Mouse (Mus musculus) E14TG2a.4 (cell line): Measurements from ENCODE around the gene Fam71f1.

Experiments
- CTCF ChIP-seq: conservative IDR thresholded peaks from 2 replicates; pipeline ENCODE4 v1.5.1; 2014; ENCODE audit warnings: low read length
- NANOG ChIP-seq: IDR thresholded peaks from 2 replicates; pipeline ENCODE4 v1.6.1; 2014; ENCODE audit warnings: borderline replicate concordance, low read length, mixed read lengths
- POU5F1 ChIP-seq: IDR thresholded peaks from 2 replicates; pipeline ENCODE4 v1.6.1; 2014; ENCODE audit warnings: low read length, borderline replicate concordance

DNA sequence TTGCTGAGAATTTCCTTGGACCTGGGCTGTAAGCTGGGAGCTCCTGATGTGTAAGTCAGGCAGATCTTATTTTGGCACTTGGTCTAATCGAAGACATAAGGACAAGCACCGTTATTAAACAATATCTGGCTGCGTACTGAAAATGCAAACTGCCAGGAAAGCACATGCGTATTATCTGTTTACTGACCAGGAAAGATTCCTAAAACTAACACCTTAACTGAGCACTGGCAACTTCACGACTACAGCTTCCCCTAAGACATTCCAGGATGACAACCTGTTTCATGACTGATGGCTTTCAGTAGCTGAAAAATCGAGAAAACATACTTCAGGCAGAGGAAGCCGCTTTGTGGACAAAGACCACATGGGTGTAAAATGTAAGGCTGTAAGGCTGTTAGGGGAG, 28.2 kb downstream of the Fam71f1 start:
- TF ChIP-seq CTCF (no peak), NANOG (no peak), POU5F1 (no peak)
